Mouse (Mus musculus) midbrain, embryonic 11.5 days (tissue): ENCODE data around the gene Cdh20. TPM values are rescaled to one million over a fixed set of nuclear protein-coding genes. Genes with fewer than 3 reads are reported as not detected.

ENCODE experiments used
- ATAC-seq: fragments of 200-750 bp; cut with Nextera tagmentation; 2 replicates; pipeline ENCODE4 v1.8.0; 2017; ENCODE audit warnings: moderate TSS enrichment, moderate library complexity; ENCODE audit not compliant: low FRiP score
- DNase-seq: peaks from one replicate; pipeline ENCODE4 v3.0.0; 2015; ENCODE audit warnings: low spot score; ENCODE audit errors: missing footprints
- H3K27ac ChIP-seq: fragments of 300-500 bp; sonication (generic); 2 replicates; pipeline ENCODE4 v1.5.1; 2014; ENCODE audit warnings: low read depth, low read length
- H3K27me3 ChIP-seq: fragments of 300-500 bp; sonication (generic); 2 replicates; pipeline ENCODE4 v1.6.1; 2014; ENCODE audit warnings: mild to moderate bottlenecking, low read length, moderate library complexity, mixed read lengths; ENCODE audit not compliant: control insufficient read depth, insufficient read depth
- H3K36me3 ChIP-seq: fragments of 300-500 bp; sonication (generic); 2 replicates; pipeline ENCODE4 v1.6.1; 2014; ENCODE audit warnings: mild to moderate bottlenecking, low read length, moderate library complexity, mixed read lengths; ENCODE audit not compliant: control insufficient read depth, insufficient read depth
- H3K4me1 ChIP-seq: fragments of 300-500 bp; sonication (generic); 2 replicates; pipeline ENCODE4 v1.6.1; 2014; ENCODE audit warnings: low read length; ENCODE audit not compliant: control insufficient read depth, insufficient read depth
- H3K4me2 ChIP-seq: fragments of 300-500 bp; sonication (generic); 2 replicates; pipeline ENCODE4 v1.6.1; 2014; ENCODE audit warnings: mild to moderate bottlenecking, moderate library complexity
- H3K4me3 ChIP-seq: fragments of 300-500 bp; sonication (generic); 2 replicates; pipeline ENCODE4 v1.5.1; 2014; ENCODE audit warnings: low read depth, low read length
- H3K9ac ChIP-seq: fragments of 300-500 bp; sonication (generic); 2 replicates; pipeline ENCODE4 v1.6.1; 2014; ENCODE audit warnings: low read length
- H3K9me3 ChIP-seq: fragments of 300-500 bp; sonication (generic); 2 replicates; pipeline ENCODE4 v1.6.1; 2016; ENCODE audit warnings: low read length; ENCODE audit not compliant: control insufficient read depth
- WGBS: fragments of 180-500 bp; shearing (Covaris S2); extraction: QIAGEN DNeasy Blood & Tissue Kit; methylation state at CpG from one replicate; pipeline ENCODE4 v1.1.7; 2014; 5-methylcytosine and 5-hydroxymethylcytosine counted together
- polyA plus RNA-seq: library from polyadenylated mRNA; unstranded; fragments of >200 nt; fragmentation: Nextera tagmentation; extraction: Ambion mirVana; gene quantifications from 2 replicates; pipeline ENCODE4 v1.2.1, GENCODE M21; 2014

The Cdh20 gene
- polyA plus RNA-seq, 1 experiment from 2014 or later, result 0.72 TPM

DNA sequence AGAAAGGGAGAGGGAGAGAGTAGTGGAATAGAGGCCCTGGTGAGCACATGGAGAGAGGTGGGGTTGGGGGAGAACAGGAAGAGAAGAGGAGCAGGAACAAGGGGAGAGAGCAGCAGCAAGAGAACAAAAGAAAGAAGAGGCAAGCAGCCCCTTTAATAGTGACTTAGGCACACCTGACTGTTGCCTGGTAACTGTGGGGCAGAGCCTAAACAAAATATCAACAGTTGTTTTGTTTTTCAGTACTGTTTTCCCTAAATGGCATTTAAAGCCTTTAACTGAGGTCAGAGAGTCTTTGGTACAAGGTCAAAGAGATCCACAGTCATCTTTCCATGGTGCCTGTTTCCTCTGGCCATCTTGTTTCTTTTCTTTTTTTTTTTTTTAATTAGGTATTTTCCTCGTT lies 245.0 kb downstream of the Cdh20 start:
- H3K4me1 ChIP-seq, result peaks cover 4% of the 10 kb centered on the region; the same call in 1 of the 2 replicates
- ATAC-seq (no peak), DNase-seq (no peak)
- WGBS, result 40% methylated on average over 1 of the region's 1 CpGs
- no peaks in the 10 kb centered on the region for H3K36me3 ChIP-seq
- H3K9ac ChIP-seq, result no peak overlapping the region
- no peaks in the 10 kb centered on the region for H3K9me3 ChIP-seq
- no peak overlapping the region for H3K4me2 ChIP-seq
- no peak overlapping the region for H3K27ac ChIP-seq
- no peaks in the 10 kb centered on the region for H3K27me3 ChIP-seq
- H3K4me3 ChIP-seq, result no peak overlapping the region

DNA sequence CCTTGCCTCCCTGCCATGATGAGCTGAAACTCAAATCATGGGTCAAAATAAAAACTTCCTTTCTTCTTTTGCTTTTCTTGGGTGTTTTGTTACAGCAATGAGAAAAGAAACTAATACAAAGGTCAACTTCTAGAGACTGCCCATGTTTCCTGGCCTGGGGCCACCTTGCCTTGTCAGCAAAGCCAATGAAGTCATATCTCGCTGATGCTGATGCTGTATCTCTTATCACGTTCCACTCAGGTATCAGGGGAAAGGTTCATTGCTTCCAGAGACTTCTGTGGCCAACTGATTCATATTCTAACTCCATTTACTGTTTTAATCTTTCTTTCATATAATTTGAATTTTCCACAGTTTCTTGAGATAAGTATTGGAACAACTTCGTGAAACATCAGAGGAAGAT lies 273.3 kb downstream of the Cdh20 start:
- ATAC-seq (no peak), DNase-seq (no peak)
- WGBS, result 91% methylated on average over 3 of the region's 3 CpGs

More for the DNA sequence above, 273.3 kb downstream of the Cdh20 start:
- no peak overlapping the region for H3K4me2 ChIP-seq
- H3K9me3 ChIP-seq, result no peaks in the 10 kb centered on the region
- H3K4me3 ChIP-seq, result no peak overlapping the region
- no peak overlapping the region for H3K9ac ChIP-seq
- H3K36me3 ChIP-seq, result no peaks in the 10 kb centered on the region
- H3K27me3 ChIP-seq, result no peaks in the 10 kb centered on the region
- H3K4me1 ChIP-seq, result no peaks in the 10 kb centered on the region
- no peak overlapping the region for H3K27ac ChIP-seq
